ENCODE assay signal across 18 mouse cellular contexts in genomic region chr5:111490599-111490998, GRCm38 (mm10).
DNase-seq lines count a peak whose midpoint lies in the region; ATAC-seq and TF ChIP-seq lines count a peak whose summit lies in the region.
"Had no signal": no experiment of that assay in that cellular context is flagged by ENCODE, and none has a peak within 500 bp of the region (broad histone marks: within the 10 kb centered on the region; RNA-seq: fewer than 3 reads in every experiment).

No protein-coding gene starts in this region.

- TF ChIP-seq CTCF in left cerebral cortex, adult 2 months (IDR thresholded peaks at IDR 0.05) = no peak
- TF ChIP-seq CTCF in heart, postnatal 0 days (IDR thresholded peaks at IDR 0.05; ENCODE audit: low read depth) = no peak

- ATAC-seq in heart, postnatal 0 days (ENCODE audit: insufficient read depth, low read depth) = peak; percentile 84
- no peak for ATAC-seq in megakaryocyte progenitor cell, adult 5-6 weeks (replicated peaks; ENCODE audit: poor library complexity)
- no peak for ATAC-seq in hindbrain, embryonic 11.5 days (ENCODE audit: low FRiP score)
- ATAC-seq: forebrain, embryonic 16.5 days; intestine, postnatal 0 days; liver, embryonic 12.5 days; midbrain, embryonic 13.5 days had no signal

- H3K9me3 ChIP-seq in heart, postnatal 0 days (replicated peaks; ENCODE audit: control insufficient read depth, low read length) = no peaks in the 10 kb centered on the region
- no peaks in the 10 kb centered on the region for H3K9me3 ChIP-seq in hindbrain, embryonic 11.5 days (ENCODE audit: control insufficient read depth, low read length)
- H3K9me3 ChIP-seq: hindbrain, embryonic 15.5 days; liver, embryonic 12.5 days; midbrain, embryonic 13.5 days; neural tube, embryonic 15.5 days had no signal

- peak; percentile 81 for TF ChIP-seq EP300 in heart, postnatal 0 days (IDR thresholded peaks at IDR 0.05; ENCODE audit: low read depth)

- no peak overlapping the region for H3K4me3 ChIP-seq in left cerebral cortex, adult 2 months
- H3K4me3 ChIP-seq in heart, postnatal 0 days (ENCODE audit: low read depth, low read length) = no peak overlapping the region
- no peak overlapping the region for H3K4me3 ChIP-seq in hindbrain, embryonic 11.5 days (ENCODE audit: low read depth, low read length)
- H3K4me3 ChIP-seq: erythroblast, embryonic 14.5 days; hindbrain, embryonic 15.5 days; liver, embryonic 12.5 days; midbrain, embryonic 13.5 days; myocyte; neural tube, embryonic 15.5 days had no signal

- no peak overlapping the region for H3K27ac ChIP-seq in left cerebral cortex, adult 2 months
- peak overlapping the region; percentile 85 for H3K27ac ChIP-seq in heart, postnatal 0 days (ENCODE audit: low read depth)
- no peak overlapping the region for H3K27ac ChIP-seq in hindbrain, embryonic 11.5 days (ENCODE audit: low read depth, low read length)
- H3K27ac ChIP-seq: hindbrain, embryonic 15.5 days; liver, embryonic 12.5 days; midbrain, embryonic 13.5 days; neural tube, embryonic 15.5 days had no signal

- intact Hi-C loops in left cerebral cortex, postnatal 4 days (cut with DNase I) = no loop called here
- intact Hi-C loops in left cerebral cortex, adult 2 months (cut with DNase I) = no loop called here

- peak; percentile 43 for DNase-seq in left cerebral cortex, postnatal 4 days
- DNase-seq in left cerebral cortex, adult 2 months (ENCODE audit: extremely low spot score in 1 of 2, low spot score in 2 of 2) = no peak
- peak; percentile 71 to 82 for DNase-seq in heart, adult 9 months (ENCODE audit: low spot score in 2 of 2)
- DNase-seq in heart, postnatal 0 days (ENCODE audit: low spot score) = peak; percentile 82
- DNase-seq in hindbrain, embryonic 11.5 days (ENCODE audit: low spot score) = no peak
- no peak for DNase-seq in kidney, postnatal 36 days
- DNase-seq: cerebellum, adult 11 months; lung, embryonic 14.5 days; thymus, adult 18-20 months had no signal

- H3K4me1 ChIP-seq in heart, postnatal 0 days (ENCODE audit: control insufficient read depth, insufficient read depth) = peaks cover 20% of the 10 kb centered on the region
- no peaks in the 10 kb centered on the region for H3K4me1 ChIP-seq in hindbrain, embryonic 11.5 days (replicated peaks; ENCODE audit: control insufficient read depth, insufficient read depth, low read length)
- H3K4me1 ChIP-seq: hindbrain, embryonic 15.5 days; liver, embryonic 12.5 days had no signal

- H3K4me2 ChIP-seq in heart, postnatal 0 days (ENCODE audit: low read depth, low read length) = peak overlapping the region; percentile 45
- H3K4me2 ChIP-seq in hindbrain, embryonic 11.5 days (replicated peaks; ENCODE audit: low read depth, low read length) = no peak overlapping the region
- H3K4me2 ChIP-seq: hindbrain, embryonic 15.5 days; liver, embryonic 12.5 days; lung, embryonic 14.5 days; midbrain, embryonic 13.5 days; neural tube, embryonic 15.5 days had no signal

- 0 out of 2 replicates have a peak overlapping the region, but pooled peaks have one; percentile 26 for H3K9ac ChIP-seq in heart, postnatal 0 days (replicated peaks; ENCODE audit: low read depth, low read length)
- H3K9ac ChIP-seq in hindbrain, embryonic 11.5 days (ENCODE audit: low read depth, low read length) = no peak overlapping the region
- H3K9ac ChIP-seq: hindbrain, embryonic 15.5 days; liver, embryonic 12.5 days; lung, embryonic 14.5 days; midbrain, embryonic 13.5 days; neural tube, embryonic 15.5 days had no signal

- H3K27me3 ChIP-seq in heart, postnatal 0 days (ENCODE audit: control insufficient read depth, insufficient read depth, low read length) = no peaks in the 10 kb centered on the region
- H3K27me3 ChIP-seq in hindbrain, embryonic 11.5 days (ENCODE audit: control insufficient read depth, insufficient read depth, low read length) = no peaks in the 10 kb centered on the region
- H3K27me3 ChIP-seq: hindbrain, embryonic 15.5 days; liver, embryonic 12.5 days; midbrain, embryonic 13.5 days; neural tube, embryonic 15.5 days had no signal

- WGBS in heart, postnatal 0 days = 13% methylated on average over 4 of the region's 4 CpGs
- WGBS in hindbrain, embryonic 11.5 days = 78% methylated on average over 4 of the region's 4 CpGs

- H3K36me3 ChIP-seq in heart, postnatal 0 days (replicated peaks; ENCODE audit: control insufficient read depth, insufficient read depth, low read length) = no peaks in the 10 kb centered on the region
- no peaks in the 10 kb centered on the region for H3K36me3 ChIP-seq in hindbrain, embryonic 11.5 days (ENCODE audit: control insufficient read depth, insufficient read depth, low read length)
- H3K36me3 ChIP-seq: hindbrain, embryonic 15.5 days; liver, embryonic 12.5 days; midbrain, embryonic 13.5 days; neural tube, embryonic 15.5 days had no signal

Comparison
In these comparisons a context has a peak if more than half of its experiments do, and no peak if none do; other contexts are left out.
1. DNase-seq: peak in left cerebral cortex, postnatal 4 days (single experiment), heart, adult 9 months (2 of 2) and heart, postnatal 0 days (single experiment); none in left cerebral cortex, adult 2 months (0 of 2), hindbrain, embryonic 11.5 days (single experiment) and kidney, postnatal 36 days (0 of 2).